Mouse (Mus musculus) heart, embryonic 13.5 days (tissue): Measurements from ENCODE around the gene Cfap73. TPM values are rescaled to one million over a fixed set of nuclear protein-coding genes. Genes with fewer than 3 reads are reported as not detected.

Experiments
- ATAC-seq: fragments of 200-750 bp; cut with Nextera tagmentation; 2 replicates; pipeline ENCODE4 v1.8.0; 2017; ENCODE audit warnings: moderate TSS enrichment; ENCODE audit not compliant: insufficient number of reproducible peaks, low FRiP score, low TSS enrichment; ENCODE audit errors: extremely low read depth
- H3K27ac ChIP-seq: fragments of 300-500 bp; sonication (generic); replicated peaks from 2 replicates; pipeline ENCODE4 v1.5.1; 2015; ENCODE audit warnings: moderate library complexity, mild to moderate bottlenecking, inconsistent platforms
- H3K27me3 ChIP-seq: fragments of 300-500 bp; sonication (generic); replicated peaks from 2 replicates; pipeline ENCODE4 v1.6.1; 2015; ENCODE audit warnings: mild to moderate bottlenecking, inconsistent platforms
- H3K36me3 ChIP-seq: fragments of 300-500 bp; sonication (generic); 2 replicates; pipeline ENCODE4 v1.6.1; 2015; ENCODE audit warnings: mild to moderate bottlenecking, inconsistent platforms
- H3K4me1 ChIP-seq: fragments of 300-500 bp; sonication (generic); 2 replicates; pipeline ENCODE4 v1.6.1; 2015; ENCODE audit warnings: inconsistent platforms
- H3K4me2 ChIP-seq: fragments of 300-500 bp; sonication (generic); 2 replicates; pipeline ENCODE4 v1.6.1; 2015; ENCODE audit warnings: inconsistent platforms, mild to moderate bottlenecking, moderate library complexity
- H3K4me3 ChIP-seq: fragments of 300-500 bp; sonication (generic); 2 replicates; pipeline ENCODE4 v1.5.1; 2015; ENCODE audit warnings: moderate library complexity, mild to moderate bottlenecking, inconsistent platforms
- H3K9ac ChIP-seq: fragments of 300-500 bp; sonication (generic); 2 replicates; pipeline ENCODE4 v1.6.1; 2015; ENCODE audit warnings: inconsistent platforms, mild to moderate bottlenecking, moderate library complexity
- H3K9me3 ChIP-seq: fragments of 300-500 bp; sonication (generic); 2 replicates; pipeline ENCODE4 v1.6.1; 2016; ENCODE audit warnings: inconsistent platforms
- WGBS: fragments of 180-500 bp; shearing (Covaris S2); methylation state at CpG from one replicate; pipeline ENCODE4 v1.1.7; 2015; ENCODE audit warnings: mixed read lengths; 5-methylcytosine and 5-hydroxymethylcytosine counted together
- polyA plus RNA-seq: library from polyadenylated mRNA; unstranded; fragments of >200 nt; fragmentation: Nextera tagmentation; extraction: Ambion mirVana; gene quantifications from 2 replicates; pipeline ENCODE4 v1.2.1, GENCODE M21; 2015

Gene Cfap73
- polyA plus RNA-seq, 1 experiment from 2014 or later, result not detected

- Histone ChIP-seq H3K9ac (no peak overlapping the region), H3K4me1 (no peaks in the 10 kb centered on the region), H3K27me3 (peaks cover 80% of the 10 kb centered on the region), H3K27ac (no peak overlapping the region), H3K9me3 (no peaks in the 10 kb centered on the region), H3K4me3 (no peak overlapping the region), H3K36me3 (no peaks in the 10 kb centered on the region), H3K4me2 (no peak overlapping the region)
- 55% methylated on average over 2 of the region's 2 CpGs for WGBS
- ATAC-seq, result no peak
These were observed 30.9 kb upstream of the Cfap73 start for GRCm38 (mm10) chr5:120664888-120665287.

GRCm38 (mm10) chr5:120660816-120661215 is 26.8 kb upstream of the Cfap73 start:
- Histone ChIP-seq H3K36me3 (no peaks in the 10 kb centered on the region), H3K27me3 (peaks cover 78% of the 10 kb centered on the region), H3K4me3 (no peak overlapping the region), H3K4me2 (no peak overlapping the region), H3K9me3 (no peaks in the 10 kb centered on the region), H3K9ac (no peak overlapping the region), H3K4me1 (no peaks in the 10 kb centered on the region), H3K27ac (no peak overlapping the region)
- ATAC-seq, result no peak
- 63% methylated on average over 5 of the region's 5 CpGs for WGBS

GRCm38 (mm10) chr5:120656281-120656751 is 22.3 kb upstream of the Cfap73 start:
- no peak for ATAC-seq
- WGBS, result 77% methylated on average over 12 of the region's 12 CpGs
- Histone ChIP-seq H3K36me3 (no peaks in the 10 kb centered on the region), H3K27me3 (peaks cover 73% of the 10 kb centered on the region), H3K4me1 (no peaks in the 10 kb centered on the region), H3K4me3 (no peak overlapping the region), H3K4me2 (no peak overlapping the region), H3K27ac (no peak overlapping the region), H3K9me3 (no peaks in the 10 kb centered on the region), H3K9ac (no peak overlapping the region)

GRCm38 (mm10) chr5:120653873-120654272 is 19.8 kb upstream of the Cfap73 start:
- Histone ChIP-seq H3K4me2 (no peak overlapping the region), H3K4me1 (peaks cover 8% of the 10 kb centered on the region), H3K36me3 (no peaks in the 10 kb centered on the region), H3K27me3 (peaks cover 85% of the 10 kb centered on the region), H3K9me3 (no peaks in the 10 kb centered on the region), H3K9ac (no peak overlapping the region), H3K27ac (no peak overlapping the region), H3K4me3 (no peak overlapping the region)
- 85% methylated on average over 2 of the region's 2 CpGs for WGBS
- ATAC-seq, result no peak

- no peaks in the 10 kb centered on the region for H3K36me3 ChIP-seq
- H3K9ac ChIP-seq, result no peak overlapping the region
- WGBS, result 78% methylated on average over 28 of the region's 28 CpGs
- peaks cover 86% of the 10 kb centered on the region for H3K27me3 ChIP-seq
- H3K4me2 ChIP-seq, result no peak overlapping the region
- H3K27ac ChIP-seq, result no peak overlapping the region
- no peak overlapping the region for H3K4me3 ChIP-seq
- H3K9me3 ChIP-seq, result no peaks in the 10 kb centered on the region
- peaks cover 16% of the 10 kb centered on the region for H3K4me1 ChIP-seq
- ATAC-seq, result no peak
These were observed 19.1 kb upstream of the Cfap73 start for GRCm38 (mm10) chr5:120652915-120653701.

GRCm38 (mm10) chr5:120651230-120651629 is 17.2 kb upstream of the Cfap73 start:
- H3K4me1 ChIP-seq, result peaks cover 21% of the 10 kb centered on the region
- no peaks in the 10 kb centered on the region for H3K36me3 ChIP-seq
- ATAC-seq, result no peak
- WGBS, result 35% methylated on average over 5 of the region's 5 CpGs
- no peak overlapping the region for H3K9ac ChIP-seq
- H3K27ac ChIP-seq, result no peak overlapping the region
- no peak overlapping the region for H3K4me3 ChIP-seq
- no peak overlapping the region for H3K4me2 ChIP-seq
- H3K9me3 ChIP-seq, result no peaks in the 10 kb centered on the region
- peaks cover 89% of the 10 kb centered on the region for H3K27me3 ChIP-seq

GRCm38 (mm10) chr5:120649938-120650337 is 15.9 kb upstream of the Cfap73 start:
- peaks cover 84% of the 10 kb centered on the region for H3K27me3 ChIP-seq
- no peak overlapping the region for H3K4me2 ChIP-seq
- WGBS, result 17% methylated on average over 13 of the region's 13 CpGs

GRCm38 (mm10) chr5:120649374-120649933 is 15.4 kb upstream of the Cfap73 start:
- peak overlapping the region; percentile 70 for H3K4me2 ChIP-seq
- peaks cover 21% of the 10 kb centered on the region for H3K4me1 ChIP-seq
- H3K27ac ChIP-seq, result no peak overlapping the region
- no peaks in the 10 kb centered on the region for H3K9me3 ChIP-seq
- WGBS, result 4% methylated on average over 21 of the region's 21 CpGs
- ATAC-seq, result no peak; the same call in 1 of the 2 replicates
- peaks cover 80% of the 10 kb centered on the region for H3K27me3 ChIP-seq
- H3K4me3 ChIP-seq, result peak overlapping the region; percentile 41
- no peaks in the 10 kb centered on the region for H3K36me3 ChIP-seq
- peak overlapping the region; percentile 41; the same call in 1 of the 2 replicates for H3K9ac ChIP-seq

More at GRCm38 (mm10) chr5:120649938-120650337, 15.9 kb upstream of the Cfap73 start:
- ATAC-seq, result no peak
- H3K4me3 ChIP-seq, result no peak overlapping the region
- no peak overlapping the region for H3K9ac ChIP-seq
- peaks cover 21% of the 10 kb centered on the region for H3K4me1 ChIP-seq
- no peaks in the 10 kb centered on the region for H3K36me3 ChIP-seq
- H3K9me3 ChIP-seq, result no peaks in the 10 kb centered on the region
- H3K27ac ChIP-seq, result no peak overlapping the region

GRCm38 (mm10) chr5:120648569-120649373 is 14.7 kb upstream of the Cfap73 start, which contains the start of gene Rasal1:
Gene Rasal1, plus strand, starts transcription at chr5:120648812.
- no peaks in the 10 kb centered on the region for H3K9me3 ChIP-seq
- H3K4me3 ChIP-seq, result peak within 1 kb of the TSS; percentile 41
- peaks cover 77% of the 10 kb centered on the region for H3K27me3 ChIP-seq
- ATAC-seq, result peak; percentile 40
- peak within 1 kb of the TSS; percentile 41 for H3K9ac ChIP-seq
- no peak within 1 kb of the TSS for H3K27ac ChIP-seq
- under 1% methylated on average over 52 of the region's 53 CpGs for WGBS
- peaks cover 26% of the 10 kb centered on the region for H3K4me1 ChIP-seq
- peak within 1 kb of the TSS; percentile 70 for H3K4me2 ChIP-seq
- no peaks in the 10 kb centered on the region for H3K36me3 ChIP-seq

- peaks cover 32% of the 10 kb centered on the region for H3K4me1 ChIP-seq
- 22% methylated on average over 12 of the region's 12 CpGs for WGBS
- no peak overlapping the region for H3K27ac ChIP-seq
- H3K4me2 ChIP-seq, result peak overlapping the region; percentile 70
- ATAC-seq, result no peak
- H3K9me3 ChIP-seq, result no peaks in the 10 kb centered on the region
- peaks cover 69% of the 10 kb centered on the region for H3K27me3 ChIP-seq
- H3K9ac ChIP-seq, result no peak overlapping the region; the same call in 1 of the 2 replicates
- peak overlapping the region; percentile 41; the same call in 1 of the 2 replicates for H3K4me3 ChIP-seq
- no peaks in the 10 kb centered on the region for H3K36me3 ChIP-seq
These were observed 13.9 kb upstream of the Cfap73 start for GRCm38 (mm10) chr5:120647814-120648491.
